Mouse (Mus musculus) G1E (cell line): ENCODE results near the gene Fgfr2.

Experiments used
- CTCF ChIP-seq: IDR thresholded peaks from 2 replicates; pipeline ENCODE4 v1.5.1; 2012; ENCODE audit warnings: low read depth, low read length, inconsistent platforms, mixed read lengths
- POLR2AphosphoS5 ChIP-seq: IDR thresholded peaks from 2 replicates; pipeline ENCODE4 v1.6.1; 2012; ENCODE audit warnings: low read depth, low read length, inconsistent platforms; ENCODE audit not compliant: insufficient replicate concordance

GRCm38 (mm10) chr7:132368859-132369258, 754.3 kb downstream of the Fgfr2 start:
- TF ChIP-seq CTCF, result no peak
- no peak for TF ChIP-seq POLR2AphosphoS5
